Mouse (Mus musculus): ENCODE measurements around the gene Arhgef6. TPM values are rescaled to one million over a fixed set of nuclear protein-coding genes. Genes with fewer than 3 reads are reported as not detected.

The Arhgef6 gene
- total RNA-seq, 2 experiments from 2014 or later, result 29.0 to 35.4 TPM

GRCm38 (mm10) chrX:57303188-57303878, 35.2 kb downstream of the Arhgef6 start:
- DNase-seq, result no peak

GRCm38 (mm10) chrX:57298946-57299345, 39.6 kb downstream of the Arhgef6 start:
- DNase-seq, result no peak

- DNase-seq, result no peak
Measured at GRCm38 (mm10) chrX:57288458-57288857, 50.1 kb downstream of the Arhgef6 start.

- no peak for DNase-seq
Measured at GRCm38 (mm10) chrX:57286281-57286680, 52.2 kb downstream of the Arhgef6 start.

GRCm38 (mm10) chrX:57282184-57282583, 56.3 kb downstream of the Arhgef6 start:
- no peak for DNase-seq

GRCm38 (mm10) chrX:57277560-57278335, 60.8 kb downstream of the Arhgef6 start:
- peak; percentile 3 for DNase-seq

GRCm38 (mm10) chrX:57263515-57263914, 75.0 kb downstream of the Arhgef6 start:
- DNase-seq, result no peak

- no peak for DNase-seq
Measured at GRCm38 (mm10) chrX:57260744-57261143, 77.8 kb downstream of the Arhgef6 start.

- DNase-seq, result no peak
Measured at GRCm38 (mm10) chrX:57253329-57254055, 85.0 kb downstream of the Arhgef6 start.

GRCm38 (mm10) chrX:57238572-57238971, 100.0 kb downstream of the Arhgef6 start:
- no peak for DNase-seq

GRCm38 (mm10) chrX:57235982-57236381, 102.5 kb downstream of the Arhgef6 start:
- DNase-seq, result no peak

- no peak for DNase-seq
Measured at GRCm38 (mm10) chrX:57233596-57233995, 104.9 kb downstream of the Arhgef6 start.

GRCm38 (mm10) chrX:57228178-57228577, 110.4 kb downstream of the Arhgef6 start:
- no peak for DNase-seq

- peak; percentile 6 for DNase-seq
Measured at GRCm38 (mm10) chrX:57223301-57223700, 115.2 kb downstream of the Arhgef6 start.

- no peak for DNase-seq
Measured at GRCm38 (mm10) chrX:57221881-57222280, 116.6 kb downstream of the Arhgef6 start.

- no peak for DNase-seq
Measured at GRCm38 (mm10) chrX:57219563-57219962, 119.0 kb downstream of the Arhgef6 start.

GRCm38 (mm10) chrX:57216271-57216670, 122.3 kb downstream of the Arhgef6 start:
- DNase-seq, result no peak

- no peak for DNase-seq
Measured at GRCm38 (mm10) chrX:57215495-57215894, 123.0 kb downstream of the Arhgef6 start.

GRCm38 (mm10) chrX:57212862-57213261, 125.7 kb downstream of the Arhgef6 start:
- DNase-seq, result no peak

GRCm38 (mm10) chrX:57211876-57212275, 126.7 kb downstream of the Arhgef6 start, which contains the start of gene Cd40lg:
Gene Cd40lg, plus strand, starts transcription at chrX:57212143.
- DNase-seq, result no peak

GRCm38 (mm10) chrX:57210591-57210990, 127.9 kb downstream of the Arhgef6 start:
- no peak for DNase-seq

GRCm38 (mm10) chrX:57200397-57200796, 138.1 kb downstream of the Arhgef6 start:
- no peak for DNase-seq

- DNase-seq, result peak; percentile 3
Measured at GRCm38 (mm10) chrX:57198036-57198435, 140.5 kb downstream of the Arhgef6 start.

All from adrenal gland, postnatal 10 days (tissue).